Mouse (Mus musculus) megakaryocyte, embryonic 14.5 days (primary cell): ENCODE measurements around the gene Ccnt1.

Experiments used
- FLI1 ChIP-seq: IDR thresholded peaks from 2 replicates; pipeline ENCODE4 v1.6.1; 2012; ENCODE audit warnings: low read length, inconsistent platforms, mixed read lengths
- GATA1 ChIP-seq: IDR thresholded peaks from 3 replicates; pipeline ENCODE4 v1.6.1; 2012; ENCODE audit warnings: mixed read lengths, low read length, inconsistent platforms, borderline replicate concordance

DNA sequence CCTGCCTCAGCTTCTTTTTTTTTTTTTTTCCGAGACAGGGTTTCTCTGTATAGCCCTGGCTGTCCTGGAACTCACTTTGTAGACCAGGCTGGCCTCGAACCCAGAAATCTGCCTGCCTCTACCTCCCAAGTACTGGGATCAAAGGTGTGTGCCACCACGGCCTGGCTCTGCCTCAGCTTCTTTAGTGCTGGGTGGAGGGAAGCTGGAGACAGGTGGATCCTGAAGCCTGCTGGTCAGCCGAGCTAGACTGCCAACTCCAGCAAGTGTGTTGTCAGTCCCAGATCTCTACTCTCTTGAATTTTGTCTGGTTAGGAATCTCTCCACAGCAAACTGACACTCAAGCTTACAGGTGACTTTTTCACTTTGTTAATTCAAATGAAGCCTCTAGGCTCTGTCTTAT is 34.8 kb downstream of the Ccnt1 start:
- TF ChIP-seq GATA1, result no peak
- no peak for TF ChIP-seq FLI1
